Mouse (Mus musculus) adrenal gland, postnatal 36 days (tissue): ENCODE measurements around the gene Ccer1. TPM values are rescaled to one million over a fixed set of nuclear protein-coding genes. Genes with fewer than 3 reads are reported as not detected.

ENCODE experiments used
- total RNA-seq, 2 experiments: library from RNA; stranded (reverse); gene quantifications; 2 replicates each; pipeline ENCODE4 v1.2.3; 2021

Ccer1 gene
- total RNA-seq, 2 experiments from 2014 or later = not detected

Other genes with a start within 250 kb of the Ccer1 start
- 100 to 1,000 TPM; 180 to 239 TPM for gene Dcn, start 213.4 kb upstream of the Ccer1 start, total RNA-seq
- 10 to 100 TPM; 16.6 to 22.6 TPM for gene Lum, start 127.9 kb upstream of the Ccer1 start, total RNA-seq
- gene Kera, start 86.2 kb upstream of the Ccer1 start, total RNA-seq = not detected
- gene Epyc, start 49.0 kb upstream of the Ccer1 start, total RNA-seq = under 1 TPM; 0.36 to 0.63 TPM
- not detected for gene C030005K15Rik, start 33.7 kb downstream of the Ccer1 start, total RNA-seq